Mouse (Mus musculus): ENCODE results near the gene Sp100.

The Sp100 gene

GRCm38 (mm10) chr1:85746511-85746910 is 96.7 kb downstream of the Sp100 start:
- no peak for DNase-seq (ENCODE audit: low spot score in 2 of 2)

DNA sequence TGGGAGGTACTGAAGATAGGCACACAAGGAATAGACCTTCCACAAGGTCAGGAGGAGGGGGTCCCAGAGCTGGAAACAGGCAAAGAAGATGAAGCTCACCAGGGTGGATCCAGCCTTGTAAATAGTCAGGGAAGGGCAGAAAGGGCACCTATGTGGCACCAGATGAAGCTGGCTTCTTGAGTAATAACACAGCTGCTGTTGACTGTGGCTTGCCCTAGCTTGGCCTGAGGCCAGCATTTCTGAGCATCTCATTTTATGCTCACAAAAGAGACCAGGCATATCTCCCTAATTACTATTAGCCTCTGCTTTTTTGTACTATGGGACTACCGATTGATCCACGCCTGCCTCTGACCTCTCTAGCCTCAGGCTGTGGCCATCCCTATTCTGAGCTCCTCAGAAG is 100.0 kb downstream of the Sp100 start:
- no peak for DNase-seq (ENCODE audit: low spot score in 2 of 2)

- DNase-seq (ENCODE audit: low spot score in 2 of 2): no peak
These were observed 100.9 kb downstream of the Sp100 start for GRCm38 (mm10) chr1:85750650-85751049.

DNA sequence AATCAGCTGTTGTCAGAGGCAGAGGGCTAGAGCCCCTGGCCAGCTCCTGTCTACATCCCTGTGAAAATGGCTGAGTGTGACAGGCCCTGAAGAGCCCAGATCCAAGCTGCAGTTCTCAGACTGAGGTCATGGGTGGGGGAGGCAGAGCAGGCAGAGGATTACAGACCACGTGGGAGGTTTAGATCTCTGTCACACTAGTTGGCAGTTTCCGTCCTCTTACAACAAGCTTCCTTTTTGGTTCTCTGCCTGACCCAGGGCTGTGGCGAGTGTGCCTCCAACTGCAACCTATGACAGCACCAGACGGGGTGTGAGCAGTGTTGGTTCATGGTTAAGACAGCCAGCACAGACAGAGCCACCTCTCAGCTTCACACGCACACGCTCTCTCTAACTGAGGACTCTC is 101.7 kb downstream of the Sp100 start:
- no peak for DNase-seq (ENCODE audit: low spot score in 2 of 2)

- no peak for DNase-seq (ENCODE audit: low spot score in 2 of 2)
These were observed 102.3 kb downstream of the Sp100 start for GRCm38 (mm10) chr1:85751932-85752680.

- no peak for DNase-seq (ENCODE audit: low spot score in 2 of 2)
These were observed 107.9 kb downstream of the Sp100 start for GRCm38 (mm10) chr1:85757531-85758230.

DNA sequence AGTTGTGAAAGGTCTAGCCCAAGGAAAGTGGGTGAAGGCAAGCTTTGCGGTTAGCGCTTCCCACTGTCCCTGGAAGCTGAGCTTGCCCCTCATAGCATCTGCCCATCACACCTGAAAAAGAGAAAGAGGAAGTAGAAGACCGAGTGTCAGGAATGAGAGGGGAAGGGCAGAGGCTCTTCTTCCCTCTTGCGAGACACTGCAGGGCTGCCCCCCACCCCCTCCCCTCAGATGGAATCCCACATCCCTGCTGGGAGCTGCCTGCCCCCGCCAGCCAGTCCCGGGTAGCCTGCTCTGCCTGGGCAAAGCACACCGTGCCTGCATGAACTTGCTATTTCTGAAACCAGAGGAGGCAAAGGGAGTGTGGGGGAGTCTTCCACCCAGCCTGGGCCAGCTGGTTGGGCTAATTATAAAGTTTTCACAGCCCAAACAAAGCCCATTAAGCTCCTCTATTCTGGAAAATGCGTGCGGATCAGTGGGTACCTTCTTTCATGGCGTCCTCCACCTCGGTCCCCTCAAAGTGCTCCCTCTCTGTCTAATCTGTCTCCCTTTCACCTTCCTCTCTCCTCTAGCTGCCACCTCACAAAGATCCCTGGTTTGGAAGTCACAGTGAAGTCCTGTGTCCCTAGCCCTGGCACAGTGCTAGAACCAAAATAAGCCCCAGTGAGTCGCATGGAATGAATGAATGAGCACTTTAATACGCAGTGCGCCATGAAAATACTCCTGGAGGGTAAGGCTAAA is 108.6 kb downstream of the Sp100 start:
- DNase-seq (ENCODE audit: low spot score in 2 of 2): no peak

- DNase-seq (ENCODE audit: low spot score in 2 of 2): no peak
These were observed 109.1 kb downstream of the Sp100 start for GRCm38 (mm10) chr1:85758969-85759293.

All from cerebellum, postnatal 4 days (tissue).